Mouse (Mus musculus) kidney, adult 10 weeks (tissue): ENCODE measurements around the gene Rex1bd. TPM values are rescaled to one million over a fixed set of nuclear protein-coding genes. Genes with fewer than 3 reads are reported as not detected.

Experiments used
- polyA plus RNA-seq: library from polyadenylated mRNA; stranded (reverse); fragments of 350-450 nt; fragmentation: Illumina TruSeq; extraction: RNeasy Lipid Tissue Mini Kit (QIAGEN cat#74804); gene quantifications from one replicate; pipeline ENCODE4 v1.2.3, GENCODE M21; 2014; ENCODE audit warnings: low read depth, low replicate concordance

Rex1bd gene
- polyA plus RNA-seq = 0.77 TPM

GRCm38 (mm10) chr8:70506328-70507026 is at the start of gene Rex1bd:
Rex1bd (minus strand) TSS chr8:70506752.

GRCm38 (mm10) chr8:70539077-70539813 is 32.7 kb upstream of the Rex1bd start, which contains the start of gene Ell:
Ell (plus strand) TSS chr8:70539457.

GRCm38 (mm10) chr8:70527512-70528181 is 21.1 kb upstream of the Rex1bd start, which contains the start of the genes Fkbp8 and Kxd1:
Fkbp8 (plus strand) TSS chr8:70527724.
Kxd1 (minus strand) TSS chr8:70527956.

GRCm38 (mm10) chr8:70510228-70510915 is 3.8 kb upstream of the Rex1bd start, which contains the start of gene Uba52:
Uba52 (minus strand) TSS chr8:70510801.

GRCm38 (mm10) chr8:70492664-70493640 is 13.6 kb downstream of the Rex1bd start, which contains the start of gene Crlf1:
Crlf1 (plus strand) TSS chr8:70493158.

GRCm38 (mm10) chr8:70486941-70487520 is 19.5 kb downstream of the Rex1bd start, which contains the start of gene Tmem59l:
Tmem59l (minus strand) TSS chr8:70487358.

GRCm38 (mm10) chr8:70476333-70477268 is 30.0 kb downstream of the Rex1bd start, which contains the start of gene Klhl26:
Klhl26 (minus strand) TSS chr8:70476968.

Other genes starting within 250 kb of the Rex1bd start
- gene Homer3, start 223.9 kb downstream of the Rex1bd start, polyA plus RNA-seq = not detected
- 2.9 TPM for gene Ddx49, start 204.3 kb downstream of the Rex1bd start, polyA plus RNA-seq
- gene Cope, start 204.2 kb downstream of the Rex1bd start, polyA plus RNA-seq = 0.65 TPM
- not detected for gene Cers1, start 191.0 kb downstream of the Rex1bd start, polyA plus RNA-seq
- gene Gdf1, start 176.9 kb downstream of the Rex1bd start, polyA plus RNA-seq = not detected
- gene Upf1, start 153.5 kb downstream of the Rex1bd start, polyA plus RNA-seq = 1.9 TPM
- gene Comp, start 133.2 kb downstream of the Rex1bd start, polyA plus RNA-seq = not detected
- 0.93 TPM for gene Crtc1, start 67.2 kb downstream of the Rex1bd start, polyA plus RNA-seq
- gene Klhl26, start 29.8 kb downstream of the Rex1bd start, polyA plus RNA-seq = 2.1 TPM
- not detected for gene Tmem59l, start 19.4 kb downstream of the Rex1bd start, polyA plus RNA-seq
- gene Crlf1, start 13.6 kb downstream of the Rex1bd start, polyA plus RNA-seq = not detected
- 2.4 TPM for gene Uba52, start 4.0 kb upstream of the Rex1bd start, polyA plus RNA-seq
- 2.8 TPM for gene Fkbp8, start 21.0 kb upstream of the Rex1bd start, polyA plus RNA-seq
- 9.4 TPM for gene Kxd1, start 21.2 kb upstream of the Rex1bd start, polyA plus RNA-seq
- gene Ell, start 32.7 kb upstream of the Rex1bd start, polyA plus RNA-seq = 0.32 TPM
- gene Isyna1, start 87.6 kb upstream of the Rex1bd start, polyA plus RNA-seq = not detected
- gene Ssbp4, start 102.1 kb upstream of the Rex1bd start, polyA plus RNA-seq = not detected
- gene Lrrc25, start 109.4 kb upstream of the Rex1bd start, polyA plus RNA-seq = not detected
- not detected for gene Gdf15, start 125.7 kb upstream of the Rex1bd start, polyA plus RNA-seq
- 45.6 TPM for gene Pgpep1, start 153.6 kb upstream of the Rex1bd start, polyA plus RNA-seq
- gene Lsm4, start 166.5 kb upstream of the Rex1bd start, polyA plus RNA-seq = not detected
- gene Jund, start 192.2 kb upstream of the Rex1bd start, polyA plus RNA-seq = 16.3 TPM
- not detected for gene Iqcn, start 196.7 kb upstream of the Rex1bd start, polyA plus RNA-seq
- not detected for gene Gm3336, start 211.8 kb upstream of the Rex1bd start, polyA plus RNA-seq
- 1.3 TPM for gene Pde4c, start 217.0 kb upstream of the Rex1bd start, polyA plus RNA-seq
- gene Rab3a, start 247.9 kb upstream of the Rex1bd start, polyA plus RNA-seq = 2.5 TPM